Mouse (Mus musculus) layer of hippocampus, adult 9-11 months (tissue): ENCODE data around the gene Rcn3.
"Not testable (repeated sequence)": the region's sequence is repeated elsewhere in the genome, so short reads cannot be mapped to it uniquely, and the experiment has no call there.

ENCODE experiments used
- DNase-seq: peaks from one replicate; pipeline ENCODE4 v3.0.0; 2022

The Rcn3 gene

GRCm38 (mm10) chr7:45097479-45097878 is 5.5 kb upstream of the Rcn3 start:
- no peak for DNase-seq

DNA sequence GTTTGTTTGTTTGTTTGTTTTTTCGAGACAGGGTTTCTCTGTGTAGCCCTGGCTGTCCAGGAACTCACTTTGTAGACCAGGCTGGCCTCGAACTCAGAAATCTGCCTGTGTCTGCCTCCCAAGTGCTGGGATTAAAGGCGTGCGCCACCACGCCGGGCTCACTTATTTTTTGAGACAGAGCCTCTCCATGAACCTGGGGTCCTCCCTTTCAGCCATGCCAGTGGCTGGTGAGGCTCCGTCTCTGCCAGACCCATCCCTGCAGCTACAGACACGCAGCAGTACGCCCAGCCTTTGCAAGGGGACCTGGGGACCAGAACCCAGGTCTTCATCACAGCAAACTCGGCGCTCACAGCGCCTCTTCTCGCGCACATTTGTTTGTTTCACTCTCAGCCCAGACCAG is 3.9 kb upstream of the Rcn3 start:
- not testable (repeated sequence) for DNase-seq

- no peak for DNase-seq
These were observed 3.3 kb upstream of the Rcn3 start for GRCm38 (mm10) chr7:45095367-45095766.

DNA sequence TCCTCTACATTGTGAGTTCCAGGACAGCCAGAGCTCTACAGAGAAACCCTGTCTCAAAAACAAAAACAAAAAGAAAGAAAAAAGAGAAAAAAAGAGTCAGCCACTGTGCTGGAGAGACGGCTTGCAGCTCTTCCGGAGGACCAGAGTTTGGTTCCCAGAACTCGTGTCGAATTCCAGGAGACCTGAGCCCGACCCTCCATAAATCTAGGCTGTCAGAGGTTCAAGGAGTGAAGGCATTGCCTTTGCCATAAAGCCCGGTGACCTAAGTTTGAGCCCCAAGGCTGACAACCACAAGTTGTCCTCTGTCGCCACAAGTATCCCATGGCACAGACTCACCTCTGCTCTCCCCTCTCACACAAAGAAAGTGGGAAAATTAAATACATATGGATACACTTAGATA is 2.1 kb upstream of the Rcn3 start:
- no peak for DNase-seq

- no peak for DNase-seq
These were observed 1.5 kb upstream of the Rcn3 start for GRCm38 (mm10) chr7:45093516-45093905.

DNA sequence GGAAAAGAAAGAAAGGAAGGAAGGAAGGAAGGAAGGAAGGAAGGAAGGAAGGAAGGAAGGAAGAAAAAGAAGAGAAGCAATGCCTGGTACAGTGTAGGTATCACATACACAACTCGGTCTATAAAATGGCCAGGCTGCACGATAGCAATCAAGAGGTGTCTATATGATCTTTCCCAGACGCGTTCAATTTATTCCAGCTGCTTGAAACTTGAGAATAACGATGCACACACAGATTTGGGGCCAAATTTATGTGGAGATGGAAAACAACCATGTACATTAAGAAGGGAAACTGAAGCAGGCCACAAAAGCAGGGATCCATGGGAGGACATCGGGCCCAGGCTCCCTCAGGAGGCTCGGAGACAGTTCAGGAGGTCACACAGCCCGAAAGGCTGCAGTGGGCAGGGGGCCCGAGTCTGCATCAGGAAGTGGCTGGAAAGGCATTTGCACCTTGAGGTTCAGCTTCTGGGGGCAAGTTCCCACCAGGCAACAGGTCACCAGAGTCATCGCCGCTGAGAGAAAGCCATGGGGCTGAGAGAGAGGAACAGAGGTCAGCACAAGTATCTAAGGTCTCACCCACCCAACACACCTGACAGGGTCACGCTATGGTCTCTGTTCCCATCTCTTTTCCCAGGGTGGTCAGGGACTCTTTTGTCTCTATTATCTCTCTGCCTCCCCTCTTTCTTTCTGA is 951 bp upstream of the Rcn3 start:
- no peak for DNase-seq

DNA sequence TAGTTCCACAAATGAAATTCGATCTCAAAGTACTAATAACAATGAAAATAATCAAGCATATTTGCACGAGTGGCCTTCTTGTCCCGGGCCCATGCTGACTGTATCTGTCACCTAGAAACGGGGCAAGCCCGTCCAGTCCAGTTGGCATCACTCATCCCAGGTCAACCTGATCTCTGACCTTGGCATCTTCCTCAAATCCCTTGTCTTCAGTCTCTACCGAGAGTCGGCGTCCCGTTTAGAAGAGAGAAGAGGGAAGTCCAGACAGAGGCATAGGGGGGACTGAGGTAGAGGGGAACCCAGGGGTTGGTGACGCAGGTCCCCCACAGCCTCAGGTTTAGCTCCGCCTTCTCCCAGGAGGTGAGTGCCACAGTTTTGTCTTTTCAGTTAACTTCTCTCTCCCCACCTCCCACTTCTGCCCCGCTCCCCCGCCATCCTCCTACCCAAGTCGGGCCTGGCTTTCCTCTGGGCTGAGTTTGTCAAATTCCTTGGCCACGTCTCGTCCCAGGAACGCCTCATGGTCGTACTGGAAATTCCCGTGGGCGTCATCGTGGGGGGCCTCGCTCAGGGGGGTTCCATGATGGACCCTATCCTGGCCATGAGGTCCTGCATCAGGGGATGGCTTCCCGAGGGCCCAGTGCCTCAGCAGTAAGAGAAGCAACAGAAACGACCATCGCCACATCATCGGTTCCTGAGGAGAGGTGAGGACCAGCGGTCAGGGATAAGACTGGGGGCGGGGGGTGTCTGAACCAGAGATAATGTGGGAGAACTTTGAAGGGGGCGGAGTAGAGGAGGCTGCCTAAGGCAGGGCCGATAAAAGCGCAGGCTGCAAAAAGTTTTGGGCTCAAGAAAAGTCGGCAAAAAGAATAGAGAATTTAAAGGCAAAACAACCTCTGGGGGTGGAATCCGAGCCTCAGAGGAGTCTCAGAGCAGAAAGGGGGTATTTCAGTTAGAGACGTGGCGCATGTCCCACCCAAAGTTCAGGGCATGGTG is 725 bp downstream of the Rcn3 start:
- no peak for DNase-seq

DNA sequence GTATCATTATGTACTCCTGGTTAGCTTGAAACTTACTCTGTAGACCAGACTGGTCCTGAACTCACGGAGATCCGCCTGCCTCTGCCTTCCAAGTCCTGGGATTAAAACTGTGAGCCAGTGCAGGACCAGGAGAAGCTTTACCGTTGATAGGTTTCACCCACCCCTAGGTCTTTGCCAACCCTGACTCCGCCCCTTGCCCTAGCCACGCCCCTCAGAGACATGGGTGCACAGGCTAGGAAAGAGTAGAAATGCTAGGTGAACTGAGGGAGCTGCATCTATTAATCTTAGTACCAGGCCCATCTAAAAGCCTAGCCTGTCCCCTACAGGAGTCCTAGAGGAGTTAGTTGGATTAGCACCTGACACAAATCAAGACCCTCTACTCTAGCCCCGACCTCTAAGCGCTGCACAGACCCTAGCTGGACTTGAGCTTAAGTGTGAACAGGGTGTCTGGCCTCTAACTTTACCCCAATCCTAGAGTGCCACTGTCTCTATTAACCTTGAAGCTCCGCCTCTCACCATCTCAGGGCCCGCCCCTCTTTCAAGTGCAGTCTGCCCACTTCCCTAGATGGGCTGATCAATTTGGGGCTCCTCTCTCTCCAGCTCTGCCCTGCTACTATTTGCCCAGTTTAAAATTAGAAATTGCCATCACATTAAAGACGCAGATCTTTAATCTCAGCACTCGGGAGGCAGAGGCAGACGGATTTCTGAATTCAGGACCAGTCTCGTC is 1.6 kb downstream of the Rcn3 start:
- DNase-seq, result no peak

GRCm38 (mm10) chr7:45088597-45088996 is 3.4 kb downstream of the Rcn3 start:
- DNase-seq, result no peak

GRCm38 (mm10) chr7:45086084-45086483 is 5.9 kb downstream of the Rcn3 start:
- no peak for DNase-seq

GRCm38 (mm10) chr7:45083300-45083890 is 8.6 kb downstream of the Rcn3 start:
- DNase-seq, result no peak

- DNase-seq, result peak; percentile 59
These were observed 9.4 kb downstream of the Rcn3 start for GRCm38 (mm10) chr7:45082401-45083299.

DNA sequence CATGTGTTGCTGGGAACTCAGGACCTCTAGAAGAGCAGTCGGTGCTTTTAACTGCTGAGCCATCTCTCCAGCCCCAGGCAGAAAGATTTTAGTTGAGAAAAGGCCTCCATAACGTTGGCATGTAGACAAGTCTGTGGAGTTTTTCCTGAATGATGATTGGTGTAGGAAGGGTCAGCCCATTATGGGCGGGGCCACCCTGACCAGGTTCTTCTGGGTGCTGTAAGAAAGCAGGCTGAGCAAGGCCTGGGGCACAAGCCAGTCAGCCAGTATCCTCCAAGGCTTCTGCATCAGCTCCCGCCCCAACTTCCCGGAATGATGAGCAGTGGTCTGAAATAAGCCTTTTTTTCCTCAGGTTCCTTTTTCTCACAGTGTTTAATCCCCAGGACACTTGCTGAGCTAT is 11.0 kb downstream of the Rcn3 start:
- no peak for DNase-seq

GRCm38 (mm10) chr7:45079856-45080255 is 12.2 kb downstream of the Rcn3 start:
- DNase-seq, result peak; percentile 87

- DNase-seq, result no peak
These were observed 13.5 kb downstream of the Rcn3 start for GRCm38 (mm10) chr7:45078513-45078912.

DNA sequence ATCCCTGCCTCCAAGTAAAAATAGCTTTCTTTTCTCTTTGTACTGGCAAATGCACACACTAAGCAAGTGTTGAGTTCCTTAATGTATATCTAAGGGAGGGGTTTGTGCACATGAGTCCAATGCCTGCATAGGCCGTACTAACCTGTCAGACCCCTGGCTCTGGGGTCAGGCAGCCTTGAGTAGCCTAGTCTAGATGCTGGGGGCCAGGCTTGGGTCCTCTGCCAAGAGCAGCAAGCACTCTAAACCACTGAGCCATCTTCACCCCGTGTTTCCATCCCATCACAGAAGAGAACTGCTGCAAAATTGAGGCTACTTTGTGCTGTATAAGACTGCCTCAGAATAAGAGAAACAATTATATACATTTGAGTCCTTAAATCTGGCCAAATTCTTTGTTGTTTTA is 14.2 kb downstream of the Rcn3 start:
- DNase-seq, result no peak

- DNase-seq, result no peak
These were observed 14.7 kb downstream of the Rcn3 start for GRCm38 (mm10) chr7:45077322-45077721.

GRCm38 (mm10) chr7:45076501-45076900 is 15.5 kb downstream of the Rcn3 start:
- no peak for DNase-seq

GRCm38 (mm10) chr7:45075405-45075804 is 16.6 kb downstream of the Rcn3 start:
- DNase-seq, result no peak

- DNase-seq, result no peak
These were observed 18.1 kb downstream of the Rcn3 start for GRCm38 (mm10) chr7:45073949-45074348.

DNA sequence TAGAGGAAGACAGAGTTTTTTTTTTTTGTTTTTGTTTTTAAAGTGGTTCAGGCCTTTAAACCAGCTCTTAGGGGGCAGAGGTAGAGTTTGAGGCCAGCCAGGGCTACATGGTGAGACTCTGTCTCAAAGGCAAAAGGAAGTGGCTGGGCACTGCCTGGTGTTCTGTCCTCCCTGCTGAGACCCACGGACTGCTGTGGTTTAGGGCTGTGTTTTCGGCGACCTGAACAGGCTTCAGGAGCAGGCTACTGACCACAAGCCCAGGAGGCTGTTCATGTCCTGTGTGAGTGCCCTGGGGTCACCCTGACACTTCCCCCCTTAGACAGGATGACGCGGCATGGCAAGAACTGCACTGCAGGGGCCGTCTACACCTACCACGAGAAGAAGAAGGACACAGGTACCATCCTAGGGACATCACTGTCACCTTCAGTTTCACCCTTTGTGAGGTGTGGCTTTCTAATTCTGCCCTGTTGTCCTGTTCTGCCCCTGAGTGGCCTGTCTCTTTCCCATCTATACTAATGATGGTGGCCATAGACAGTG is 18.8 kb downstream of the Rcn3 start:
- no peak for DNase-seq

DNA sequence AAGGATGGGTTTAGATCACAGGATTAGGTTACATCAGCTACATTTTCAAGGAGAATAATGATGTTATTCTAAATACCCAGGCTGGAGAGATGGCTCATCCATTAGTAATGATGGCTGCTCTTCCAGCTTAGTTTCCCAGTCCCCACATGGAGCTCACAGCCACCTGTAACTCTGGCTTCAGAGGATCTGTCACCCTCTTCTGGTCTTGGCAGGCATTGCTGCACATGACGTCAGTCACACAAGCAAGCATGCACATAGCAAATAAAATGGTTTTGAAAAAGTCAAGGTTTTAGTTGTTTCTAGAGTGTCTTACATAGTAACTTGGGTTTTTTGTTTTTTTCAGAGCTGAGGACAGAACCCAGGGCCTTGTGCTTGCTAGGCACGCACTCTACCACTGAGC is 19.8 kb downstream of the Rcn3 start:
- DNase-seq, result no peak
